Mouse (Mus musculus) midbrain, embryonic 15.5 days (tissue): ENCODE results near the gene Smc4. TPM values are rescaled to one million over a fixed set of nuclear protein-coding genes. Genes with fewer than 3 reads are reported as not detected.

Source experiments
- ATAC-seq: fragments of 200-750 bp; cut with Nextera tagmentation; replicated peaks from 2 replicates; pipeline ENCODE4 v1.8.0; 2017; ENCODE audit warnings: moderate TSS enrichment
- H3K27ac ChIP-seq: fragments of 300-500 bp; sonication (generic); 2 replicates; pipeline ENCODE4 v1.5.1; 2015; ENCODE audit warnings: mild to moderate bottlenecking, inconsistent platforms
- H3K27me3 ChIP-seq: fragments of 300-500 bp; sonication (generic); replicated peaks from 2 replicates; pipeline ENCODE4 v1.6.1; 2015; ENCODE audit warnings: inconsistent platforms
- H3K36me3 ChIP-seq: fragments of 300-500 bp; sonication (generic); replicated peaks from 2 replicates; pipeline ENCODE4 v1.6.1; 2015; ENCODE audit warnings: inconsistent platforms
- H3K4me1 ChIP-seq: fragments of 300-500 bp; sonication (generic); 2 replicates; pipeline ENCODE4 v1.6.1; 2015; ENCODE audit warnings: inconsistent platforms
- H3K4me2 ChIP-seq: fragments of 300-500 bp; sonication (generic); 2 replicates; pipeline ENCODE4 v1.6.1; 2015; ENCODE audit warnings: inconsistent platforms, mild to moderate bottlenecking, moderate library complexity
- H3K4me3 ChIP-seq: fragments of 300-500 bp; sonication (generic); 2 replicates; pipeline ENCODE4 v1.5.1; 2015; ENCODE audit warnings: mild to moderate bottlenecking, inconsistent platforms
- H3K9ac ChIP-seq: fragments of 300-500 bp; sonication (generic); 2 replicates; pipeline ENCODE4 v1.6.1; 2015; ENCODE audit warnings: mild to moderate bottlenecking, inconsistent platforms
- H3K9me3 ChIP-seq: fragments of 300-500 bp; sonication (generic); 2 replicates; pipeline ENCODE4 v1.6.1; 2016; ENCODE audit warnings: inconsistent platforms
- WGBS: fragments of 180-500 bp; shearing (Covaris S2); methylation state at CpG from one replicate; pipeline ENCODE4 v1.1.7; 2015; ENCODE audit warnings: mixed read lengths; 5-methylcytosine and 5-hydroxymethylcytosine counted together
- polyA plus RNA-seq: library from polyadenylated mRNA; unstranded; fragments of >200 nt; fragmentation: Nextera tagmentation; extraction: Ambion mirVana; gene quantifications from 2 replicates; pipeline ENCODE4 v1.2.1, GENCODE M21; 2015

Gene Smc4
- polyA plus RNA-seq, 1 experiment from 2014 or later, result 32.1 TPM

- no peaks in the 10 kb centered on the region; the same call in 1 of the 2 replicates for H3K36me3 ChIP-seq
Observed at GRCm38 (mm10) chr3:69026133-69026783, 21.7 kb downstream of the Smc4 start.

GRCm38 (mm10) chr3:69040105-69040504, 35.6 kb downstream of the Smc4 start:
- 86% methylated on average over 2 of the region's 2 CpGs for WGBS
- H3K4me2 ChIP-seq, result no peak overlapping the region

More at GRCm38 (mm10) chr3:69026133-69026783, 21.7 kb downstream of the Smc4 start:
- Histone ChIP-seq H3K27ac (no peak overlapping the region), H3K9me3 (no peaks in the 10 kb centered on the region), H3K9ac (no peak overlapping the region), H3K27me3 (no peaks in the 10 kb centered on the region), H3K4me1 (no peaks in the 10 kb centered on the region), H3K4me2 (no peak overlapping the region), H3K4me3 (no peak overlapping the region)
- no peak for ATAC-seq
- 95% methylated on average over 1 of the region's 1 CpGs for WGBS

GRCm38 (mm10) chr3:69041298-69041697, 36.8 kb downstream of the Smc4 start:
- Histone ChIP-seq H3K27me3 (no peaks in the 10 kb centered on the region), H3K36me3 (no peaks in the 10 kb centered on the region), H3K9ac (no peak overlapping the region), H3K27ac (no peak overlapping the region), H3K4me1 (peaks cover 28% of the 10 kb centered on the region), H3K9me3 (no peaks in the 10 kb centered on the region), H3K4me3 (no peak overlapping the region), H3K4me2 (no peak overlapping the region)
- no peak for ATAC-seq
- WGBS, result 62% methylated on average over 5 of the region's 5 CpGs

More at GRCm38 (mm10) chr3:69040105-69040504, 35.6 kb downstream of the Smc4 start:
- no peak overlapping the region for H3K9ac ChIP-seq
- H3K4me3 ChIP-seq, result no peak overlapping the region
- peaks cover 21% of the 10 kb centered on the region for H3K4me1 ChIP-seq
- no peak for ATAC-seq
- no peaks in the 10 kb centered on the region for H3K27me3 ChIP-seq
- no peaks in the 10 kb centered on the region for H3K36me3 ChIP-seq
- H3K27ac ChIP-seq, result no peak overlapping the region
- H3K9me3 ChIP-seq, result no peaks in the 10 kb centered on the region

GRCm38 (mm10) chr3:69044167-69044591, 39.6 kb downstream of the Smc4 start:
- WGBS, result 0% methylated on average over 38 of the region's 42 CpGs
- peak overlapping the region; percentile 85 for H3K9ac ChIP-seq
- H3K9me3 ChIP-seq, result no peaks in the 10 kb centered on the region
- H3K36me3 ChIP-seq, result no peaks in the 10 kb centered on the region
- peaks cover 28% of the 10 kb centered on the region for H3K4me1 ChIP-seq
- peak overlapping the region; percentile 56 for H3K4me2 ChIP-seq
- peak; percentile 80 for ATAC-seq
- no peaks in the 10 kb centered on the region; the same call in 1 of the 2 replicates for H3K27me3 ChIP-seq
- peak overlapping the region; percentile 82 for H3K4me3 ChIP-seq
- peak overlapping the region; percentile 93 for H3K27ac ChIP-seq

- H3K4me1 ChIP-seq, result peaks cover 25% of the 10 kb centered on the region
- H3K4me2 ChIP-seq, result peak within 1 kb of the TSS; percentile 83
- H3K9me3 ChIP-seq, result no peaks in the 10 kb centered on the region
- H3K36me3 ChIP-seq, result no peaks in the 10 kb centered on the region
- peak within 1 kb of the TSS; percentile 82 for H3K4me3 ChIP-seq
- under 1% methylated on average over 67 of the region's 80 CpGs for WGBS
- peak within 1 kb of the TSS; percentile 93 for H3K27ac ChIP-seq
- ATAC-seq, result peak; percentile 98
- peak within 1 kb of the TSS; percentile 85 for H3K9ac ChIP-seq
- H3K27me3 ChIP-seq, result no peaks in the 10 kb centered on the region; the same call in 1 of the 2 replicates
Observed at GRCm38 (mm10) chr3:69044645-69045399, 40.3 kb downstream of the Smc4 start, which contains the start of gene Trim59. Gene Trim59 (minus strand): TSS chr3:69044755.

- H3K4me1 ChIP-seq, result peaks cover 25% of the 10 kb centered on the region
- H3K4me3 ChIP-seq, result peak overlapping the region; percentile 82
- H3K27me3 ChIP-seq, result no peaks in the 10 kb centered on the region; the same call in 1 of the 2 replicates
- peak; percentile 40 for ATAC-seq
- WGBS, result 5% methylated on average over 9 of the region's 9 CpGs
- H3K9me3 ChIP-seq, result no peaks in the 10 kb centered on the region
- peak overlapping the region; percentile 83 for H3K4me2 ChIP-seq
- no peaks in the 10 kb centered on the region for H3K36me3 ChIP-seq
- peak overlapping the region; percentile 85 for H3K9ac ChIP-seq
- H3K27ac ChIP-seq, result peak overlapping the region; percentile 93
Observed at GRCm38 (mm10) chr3:69045400-69045703, 40.8 kb downstream of the Smc4 start.

- H3K27me3 ChIP-seq, result no peaks in the 10 kb centered on the region; the same call in 1 of the 2 replicates
- peaks cover 25% of the 10 kb centered on the region for H3K4me1 ChIP-seq
- no peaks in the 10 kb centered on the region for H3K36me3 ChIP-seq
- H3K27ac ChIP-seq, result no peak overlapping the region
- peak overlapping the region; percentile 83 for H3K4me2 ChIP-seq
- no peaks in the 10 kb centered on the region for H3K9me3 ChIP-seq
- no peak overlapping the region for H3K9ac ChIP-seq
- peak overlapping the region; percentile 82 for H3K4me3 ChIP-seq
- no peak for ATAC-seq
- WGBS, result 23% methylated on average over 13 of the region's 13 CpGs
Observed at GRCm38 (mm10) chr3:69045750-69046149, 41.2 kb downstream of the Smc4 start.

GRCm38 (mm10) chr3:69046509-69046908, 42.0 kb downstream of the Smc4 start:
- Histone ChIP-seq H3K4me2 (no peak overlapping the region), H3K27me3 (no peaks in the 10 kb centered on the region; the same call in 1 of the 2 replicates), H3K9ac (no peak overlapping the region), H3K4me3 (no peak overlapping the region), H3K36me3 (no peaks in the 10 kb centered on the region), H3K4me1 (peaks cover 22% of the 10 kb centered on the region), H3K9me3 (no peaks in the 10 kb centered on the region), H3K27ac (no peak overlapping the region)
- no peak for ATAC-seq
- WGBS, result 77% methylated on average over 4 of the region's 4 CpGs

- ATAC-seq, result no peak
- no peak overlapping the region for H3K9ac ChIP-seq
- no peak overlapping the region for H3K4me2 ChIP-seq
- no peaks in the 10 kb centered on the region for H3K9me3 ChIP-seq
- H3K27me3 ChIP-seq, result no peaks in the 10 kb centered on the region; the same call in 1 of the 2 replicates
- no peaks in the 10 kb centered on the region for H3K36me3 ChIP-seq
- no peak overlapping the region for H3K4me3 ChIP-seq
- WGBS, result 80% methylated on average over 4 of the region's 4 CpGs
- no peak overlapping the region for H3K27ac ChIP-seq
- peaks cover 17% of the 10 kb centered on the region for H3K4me1 ChIP-seq
Observed at GRCm38 (mm10) chr3:69047684-69048083, 43.1 kb downstream of the Smc4 start.

- Histone ChIP-seq H3K4me1 (peaks cover 7% of the 10 kb centered on the region), H3K4me3 (no peak overlapping the region), H3K36me3 (no peaks in the 10 kb centered on the region), H3K4me2 (no peak overlapping the region), H3K9ac (no peak overlapping the region), H3K27ac (no peak overlapping the region), H3K27me3 (no peaks in the 10 kb centered on the region; the same call in 1 of the 2 replicates), H3K9me3 (no peaks in the 10 kb centered on the region)
- ATAC-seq, result no peak
- 76% methylated on average over 6 of the region's 6 CpGs for WGBS
Observed at GRCm38 (mm10) chr3:69049011-69049410, 44.5 kb downstream of the Smc4 start.

- no peaks in the 10 kb centered on the region for H3K4me1 ChIP-seq
- no peak overlapping the region for H3K4me3 ChIP-seq
- no peak overlapping the region for H3K9ac ChIP-seq
- no peaks in the 10 kb centered on the region for H3K9me3 ChIP-seq
- WGBS, result 93% methylated on average over 11 of the region's 11 CpGs
- no peak overlapping the region for H3K27ac ChIP-seq
- ATAC-seq, result no peak
- no peaks in the 10 kb centered on the region for H3K36me3 ChIP-seq
- H3K4me2 ChIP-seq, result no peak overlapping the region
- no peaks in the 10 kb centered on the region; the same call in 1 of the 2 replicates for H3K27me3 ChIP-seq
Observed at GRCm38 (mm10) chr3:69051894-69052293, 47.4 kb downstream of the Smc4 start.

GRCm38 (mm10) chr3:69054760-69055432, 50.4 kb downstream of the Smc4 start:
- Histone ChIP-seq H3K4me3 (no peak overlapping the region), H3K27ac (no peak overlapping the region), H3K9ac (no peak overlapping the region), H3K4me2 (no peak overlapping the region), H3K4me1 (no peaks in the 10 kb centered on the region), H3K9me3 (no peaks in the 10 kb centered on the region), H3K36me3 (no peaks in the 10 kb centered on the region), H3K27me3 (no peaks in the 10 kb centered on the region)
- 86% methylated on average over 7 of the region's 7 CpGs for WGBS
- ATAC-seq, result no peak
